Mouse (Mus musculus) c-Kit-positive CD71-positive TER-119-positive erythroid progenitor cells, embryonic 14.5 days (primary cell): ENCODE measurements around the gene Mgat5.

Experiments used
- DNase-seq: peaks from one replicate; pipeline ENCODE4 v3.0.0-alpha.2; 2013; ENCODE audit warnings: low spot score

The Mgat5 gene

GRCm38 (mm10) chr1:127306024-127306771, 101.4 kb downstream of the Mgat5 start:
- no peak for DNase-seq

- no peak for DNase-seq
Observed at GRCm38 (mm10) chr1:127307361-127307760, 102.5 kb downstream of the Mgat5 start.

- no peak for DNase-seq
Observed at GRCm38 (mm10) chr1:127308207-127308725, 103.5 kb downstream of the Mgat5 start.

DNA sequence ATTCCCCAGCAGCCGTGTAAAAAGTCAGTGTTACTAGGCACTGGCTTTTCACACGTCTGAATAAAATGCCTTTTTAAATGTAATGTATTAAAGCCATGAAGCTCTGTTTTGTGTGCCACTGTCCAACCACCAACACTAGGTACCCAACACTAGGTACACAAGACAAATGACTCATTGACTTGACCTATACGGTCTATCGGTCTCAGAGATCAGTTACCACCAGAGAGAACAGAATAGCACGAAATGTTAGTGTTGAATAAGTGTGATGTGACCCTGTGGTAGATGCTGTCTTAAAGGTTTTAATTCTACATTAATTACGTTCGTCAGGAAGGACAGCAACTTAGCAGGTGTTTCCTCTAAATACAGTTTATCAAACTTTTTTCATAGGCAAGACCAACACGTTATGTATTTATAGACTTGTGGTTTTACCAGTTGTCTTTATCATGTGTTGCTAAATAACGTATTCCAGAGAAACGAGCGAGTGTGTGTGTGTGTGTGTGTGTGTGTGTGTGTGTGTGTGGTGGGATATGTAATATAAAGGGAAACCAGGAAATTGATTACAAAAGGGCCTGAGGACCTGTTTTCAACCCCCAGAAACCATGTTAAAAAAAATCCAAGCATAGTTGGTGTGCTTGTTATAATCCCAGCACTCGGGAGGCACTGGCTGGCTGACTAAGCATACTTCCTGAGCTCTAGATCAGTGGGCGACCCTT, 104.3 kb downstream of the Mgat5 start:
- DNase-seq, result no peak

- DNase-seq, result no peak
Observed at GRCm38 (mm10) chr1:127310011-127310410, 105.2 kb downstream of the Mgat5 start.

GRCm38 (mm10) chr1:127310703-127311102, 105.9 kb downstream of the Mgat5 start:
- DNase-seq, result no peak

- no peak for DNase-seq
Observed at GRCm38 (mm10) chr1:127313652-127314350, 109.0 kb downstream of the Mgat5 start.

DNA sequence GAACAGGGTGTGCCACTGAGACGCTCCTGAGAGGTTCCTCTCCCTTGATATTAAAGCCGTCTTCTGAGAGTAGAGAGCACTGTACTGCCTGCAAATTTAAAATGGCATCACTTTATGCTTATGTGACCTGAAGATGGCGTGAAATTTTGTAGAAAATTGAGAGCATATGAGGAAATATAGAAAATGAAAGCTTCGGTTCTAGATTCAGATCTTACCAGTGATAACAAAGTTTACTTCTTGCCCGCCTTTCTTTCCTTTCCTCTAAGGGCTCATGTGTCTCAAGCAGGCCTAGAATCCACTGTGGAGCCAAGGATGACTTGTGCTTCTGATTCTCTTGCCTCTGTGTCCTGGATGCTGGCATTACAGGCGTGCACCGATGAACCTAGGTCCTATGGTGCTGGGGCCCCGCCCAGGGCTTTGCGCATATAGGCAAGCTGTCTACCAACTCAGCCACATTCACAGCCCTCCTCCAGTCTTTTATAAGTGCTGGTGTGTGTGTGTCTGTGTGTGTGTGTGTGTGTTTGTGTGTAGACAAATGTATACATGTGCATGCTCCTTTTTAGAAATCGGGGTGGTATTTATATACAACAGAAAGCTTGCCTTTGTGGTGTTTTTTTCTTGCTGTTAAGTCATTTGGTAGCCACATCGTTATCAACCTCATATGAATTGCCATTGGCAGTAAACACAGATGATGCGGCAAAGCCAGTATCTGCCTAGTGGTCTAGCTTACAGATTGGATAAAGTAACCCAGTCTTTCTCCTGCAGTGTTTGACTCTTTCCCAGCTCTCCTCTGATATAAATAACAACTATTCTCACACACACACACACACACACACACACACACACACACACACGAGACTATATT, 111.2 kb downstream of the Mgat5 start:
- no peak for DNase-seq

GRCm38 (mm10) chr1:127316651-127317050, 111.8 kb downstream of the Mgat5 start:
- no peak for DNase-seq

DNA sequence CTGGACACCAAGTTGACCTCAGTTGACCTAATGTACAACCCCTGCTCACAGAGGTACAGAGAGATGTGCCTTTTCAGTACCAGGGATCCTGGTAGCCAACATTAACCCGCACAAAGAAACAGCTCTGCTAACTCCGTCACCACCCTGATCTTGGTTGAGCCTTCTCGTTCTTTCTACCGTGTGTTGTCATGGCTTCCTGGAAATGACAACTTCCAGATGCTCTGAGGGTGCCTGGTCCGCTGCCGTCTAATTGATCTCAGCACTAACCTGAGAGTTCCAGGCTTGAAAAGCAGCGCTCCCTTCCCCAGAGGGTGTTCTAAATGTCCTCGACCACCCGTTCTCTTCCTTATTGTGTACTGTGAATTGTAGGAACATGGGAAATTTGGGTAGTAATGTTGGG, 112.7 kb downstream of the Mgat5 start:
- no peak for DNase-seq

- no peak for DNase-seq
Observed at GRCm38 (mm10) chr1:127318486-127318885, 113.7 kb downstream of the Mgat5 start.

DNA sequence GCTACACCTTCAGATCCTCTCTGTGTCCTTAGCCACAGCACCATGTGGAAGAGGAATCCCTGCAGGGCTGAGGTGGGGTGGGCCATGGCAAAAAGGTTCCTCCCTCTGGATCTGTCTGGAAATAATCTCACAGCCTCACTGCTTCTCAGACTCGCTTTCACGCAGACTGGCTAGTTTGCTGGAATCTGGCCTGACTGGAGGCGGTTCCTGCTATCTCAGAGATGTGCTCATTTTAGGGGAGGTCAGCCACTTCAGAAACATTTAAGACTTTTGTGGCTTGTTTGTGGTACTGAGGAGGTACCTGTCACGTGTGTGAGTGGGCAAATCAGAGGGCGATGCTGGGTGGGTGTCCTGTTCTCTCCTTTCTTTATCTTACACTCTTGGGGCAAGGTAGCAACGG, 115.0 kb downstream of the Mgat5 start:
- DNase-seq, result no peak

- DNase-seq, result no peak
Observed at GRCm38 (mm10) chr1:127320956-127321355, 116.1 kb downstream of the Mgat5 start.

- no peak for DNase-seq
Observed at GRCm38 (mm10) chr1:127321638-127322037, 116.8 kb downstream of the Mgat5 start.

DNA sequence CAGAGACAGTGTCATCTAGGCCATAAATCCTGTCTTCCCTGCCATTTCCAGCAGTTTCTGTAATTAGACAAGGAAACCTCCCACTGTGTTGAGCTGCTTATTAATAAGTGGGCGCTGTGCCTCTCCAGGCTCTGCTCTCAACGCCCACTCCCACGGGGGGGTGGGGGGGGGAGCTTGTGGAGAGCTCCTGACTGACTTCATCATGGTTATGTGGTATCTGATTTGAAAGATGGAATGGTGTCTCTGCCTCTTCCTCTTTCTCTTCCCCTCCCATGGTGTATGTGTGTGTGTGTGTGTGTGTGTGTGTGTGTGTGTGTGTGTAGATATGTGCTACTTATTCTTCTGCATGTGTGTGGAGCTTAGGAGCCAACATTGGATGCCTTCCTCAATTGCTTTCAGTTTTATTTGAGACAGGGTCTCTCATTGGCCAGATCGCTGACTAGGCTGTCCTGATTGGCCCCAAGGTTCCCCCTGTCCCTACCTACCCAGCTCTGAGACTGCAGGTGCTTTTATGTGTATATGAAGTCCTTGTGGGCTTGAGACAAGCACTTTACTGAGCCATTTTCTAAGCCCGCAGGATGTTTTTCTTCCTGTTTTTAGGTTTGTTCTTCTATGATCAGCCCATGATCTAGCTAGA, 117.5 kb downstream of the Mgat5 start:
- no peak for DNase-seq

DNA sequence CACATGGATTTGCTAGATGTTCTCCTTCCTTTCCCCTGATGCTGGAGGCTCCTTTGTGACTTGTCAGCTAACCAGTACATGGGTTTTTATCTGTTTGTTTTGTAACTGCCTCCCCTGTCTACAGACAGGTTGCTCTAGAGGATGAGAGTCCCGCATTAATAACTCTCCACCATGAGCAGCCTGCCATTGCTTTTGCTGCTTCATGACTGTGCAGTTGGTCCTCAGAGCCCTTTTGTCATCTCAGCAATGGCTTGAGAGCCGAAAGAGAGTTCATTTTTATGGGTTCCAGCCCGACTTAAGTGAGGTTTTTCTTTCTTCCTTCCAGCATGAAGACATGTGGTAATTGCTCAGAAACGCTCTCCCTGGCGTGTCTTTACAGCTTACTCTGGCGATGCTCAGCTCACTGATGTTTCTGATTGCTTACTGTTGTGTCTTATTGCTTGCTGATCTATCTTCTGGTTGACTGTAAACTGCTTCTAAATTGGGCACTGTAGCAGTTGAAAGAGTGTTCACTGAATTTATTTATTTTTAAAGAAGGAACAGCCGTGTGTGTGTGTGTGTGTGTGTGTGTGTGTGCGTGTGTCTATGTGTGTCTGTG, 120.9 kb downstream of the Mgat5 start:
- DNase-seq, result no peak

- DNase-seq, result no peak
Observed at GRCm38 (mm10) chr1:127327773-127328172, 123.0 kb downstream of the Mgat5 start.

DNA sequence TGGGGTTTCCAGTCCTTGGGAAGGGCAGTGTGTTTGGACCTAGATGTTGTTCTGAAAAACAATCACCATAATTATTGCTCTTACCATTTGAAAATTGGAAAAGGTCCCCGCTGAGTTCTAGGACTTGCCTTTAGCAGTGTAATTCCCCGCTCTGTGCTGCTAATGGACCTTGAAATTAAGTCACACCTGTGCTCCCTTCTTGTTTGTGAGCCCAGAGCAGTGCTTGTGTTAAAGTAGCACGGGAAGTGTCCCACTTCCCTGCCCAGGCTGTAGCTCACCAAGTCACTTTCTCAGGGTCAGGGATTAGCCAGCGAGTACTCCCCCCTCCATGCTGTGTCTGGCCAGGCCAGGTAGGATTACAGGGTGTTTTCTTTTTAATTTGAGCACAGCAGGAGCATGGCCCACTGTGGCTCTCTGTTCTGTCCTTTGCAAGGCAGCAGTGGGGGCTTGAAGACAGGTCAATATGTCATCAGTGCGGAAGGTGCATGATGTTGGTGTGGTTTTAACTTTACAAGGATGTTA, 123.6 kb downstream of the Mgat5 start:
- no peak for DNase-seq

DNA sequence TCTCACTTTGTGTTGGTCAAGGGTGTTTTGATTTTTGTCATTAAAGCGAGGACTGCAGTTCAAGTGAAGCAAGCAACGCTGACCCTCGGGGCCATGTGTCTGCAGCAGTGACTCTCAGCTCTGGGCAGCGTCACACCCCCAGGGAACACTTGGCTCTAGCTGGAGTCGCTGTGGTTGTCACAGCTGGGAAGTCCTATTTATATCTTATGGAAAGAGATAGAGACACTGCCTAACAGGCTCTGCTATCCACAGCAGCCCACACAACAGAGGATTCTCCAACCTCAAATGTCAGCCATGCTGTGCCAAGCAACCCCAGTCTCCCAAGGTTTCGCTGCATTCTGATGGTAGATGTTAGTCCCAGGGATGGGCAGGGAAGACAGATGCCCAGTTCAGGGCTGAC, 125.0 kb downstream of the Mgat5 start:
- no peak for DNase-seq

- no peak for DNase-seq
Observed at GRCm38 (mm10) chr1:127337740-127338139, 132.9 kb downstream of the Mgat5 start.
